Mouse (Mus musculus): ENCODE measurements at regions not wholly inside any gene's neighbourhood (a gene's known extent, or its start where the extent isn't known, plus 50 kb on each side); places are given as distances from the start of the nearest gene placed in this dataset.

DNA sequence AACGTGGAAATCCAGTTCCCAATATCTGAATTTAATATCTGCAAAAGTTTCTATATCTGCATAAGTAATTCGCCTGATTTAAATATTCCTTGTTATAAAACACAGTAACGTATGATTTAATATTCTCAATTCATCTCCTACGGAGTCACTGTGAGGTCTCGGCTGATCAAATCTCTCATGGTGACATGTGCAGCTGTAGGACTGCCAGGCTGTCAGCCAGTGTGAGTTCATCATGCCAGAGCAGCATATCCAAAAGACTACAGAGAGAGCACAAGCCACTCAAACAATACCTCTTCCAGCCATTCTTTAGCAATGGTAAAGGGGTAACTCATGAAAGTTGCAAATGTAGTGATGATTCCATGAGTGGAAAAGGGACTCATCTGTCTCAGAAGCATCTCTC is 514.7 kb upstream of the Ddx18 start:
- TF ChIP-seq CTCF (conservative IDR thresholded peaks at IDR 0.05; ENCODE audit: low read length) (no peak), NANOG (IDR thresholded peaks at IDR 0.05; ENCODE audit: borderline replicate concordance, low read length) (no peak), POU5F1 (IDR thresholded peaks at IDR 0.05; ENCODE audit: borderline replicate concordance, low read length) (no peak)
